In genomic region chr6:73222841-73223526, GRCm38 (mm10) we compare ENCODE assay signal across 8 mouse cellular contexts. TPM values are rescaled to one million over a fixed set of nuclear protein-coding genes. Genes with fewer than 3 reads are reported as not detected.
DNase-seq lines count a peak whose midpoint lies in the region; ATAC-seq lines count a peak whose summit lies in the region.

No protein-coding gene starts in this region.

- DNase-seq in forebrain, embryonic 10.5 days (ENCODE audit: extremely low spot score, low spot score): peak; percentile 36
- peak; percentile 91 for DNase-seq in embryonic facial prominence, embryonic 14.5 days (ENCODE audit: low spot score)
- peak; percentile 96 for DNase-seq in kidney, postnatal 14 days
- DNase-seq in ovary, postnatal 10 days (ENCODE audit: low spot score): peak; percentile 42
- DNase-seq in thymus, postnatal 25 days: no peak

- no peak for ATAC-seq in forebrain, embryonic 15.5 days (replicated peaks)
- peak; percentile 42; the same call in 1 of the 2 replicates for ATAC-seq in embryonic facial prominence, embryonic 14.5 days (ENCODE audit: low read depth)
- ATAC-seq in heart, embryonic 16.5 days (replicated peaks; ENCODE audit: extremely low read depth, insufficient read depth, low FRiP score): peak; percentile 79
- peak; percentile 73 for ATAC-seq in liver, embryonic 16.5 days (ENCODE audit: low read depth)

- H3K4me2 ChIP-seq in forebrain, embryonic 15.5 days (replicated peaks): no peak overlapping the region
- H3K4me2 ChIP-seq in embryonic facial prominence, embryonic 14.5 days (ENCODE audit: low read depth, low read length): peak overlapping the region; percentile 36
- H3K4me2 ChIP-seq in heart, embryonic 16.5 days (ENCODE audit: low read depth, low read length): peak overlapping the region; percentile 56
- no peak overlapping the region for H3K4me2 ChIP-seq in liver, embryonic 16.5 days (ENCODE audit: low read depth, low read length)

- no peaks in the 10 kb centered on the region for H3K27me3 ChIP-seq in forebrain, embryonic 10.5 days (ENCODE audit: poor library complexity, severe bottlenecking)
- no peaks in the 10 kb centered on the region for H3K27me3 ChIP-seq in forebrain, embryonic 15.5 days
- no peaks in the 10 kb centered on the region for H3K27me3 ChIP-seq in embryonic facial prominence, embryonic 14.5 days (replicated peaks; ENCODE audit: control insufficient read depth, insufficient read depth, low read length)
- no peaks in the 10 kb centered on the region for H3K27me3 ChIP-seq in heart, embryonic 16.5 days (ENCODE audit: control insufficient read depth, insufficient read depth, low read length)
- no peaks in the 10 kb centered on the region for H3K27me3 ChIP-seq in liver, embryonic 16.5 days (ENCODE audit: control insufficient read depth, insufficient read depth, low read depth, low read length)

- peak overlapping the region; percentile 52; the same call in 1 of the 2 replicates for H3K27ac ChIP-seq in forebrain, embryonic 10.5 days
- no peak overlapping the region for H3K27ac ChIP-seq in forebrain, embryonic 15.5 days (replicated peaks)
- H3K27ac ChIP-seq in embryonic facial prominence, embryonic 14.5 days (replicated peaks; ENCODE audit: low read depth, low read length): no peak overlapping the region; the same call in 1 of the 2 replicates
- H3K27ac ChIP-seq in heart, embryonic 16.5 days (ENCODE audit: low read length): peak overlapping the region; percentile 91
- H3K27ac ChIP-seq in liver, embryonic 16.5 days (ENCODE audit: low read length): no peak overlapping the region

- H3K9ac ChIP-seq in forebrain, embryonic 15.5 days (replicated peaks): no peak overlapping the region
- H3K9ac ChIP-seq in embryonic facial prominence, embryonic 14.5 days (ENCODE audit: low read depth, low read length): no peak overlapping the region
- H3K9ac ChIP-seq in heart, embryonic 16.5 days (ENCODE audit: low read length): 0 out of 2 replicates have a peak overlapping the region, but pooled peaks have one; percentile 50
- no peak overlapping the region for H3K9ac ChIP-seq in liver, embryonic 16.5 days (ENCODE audit: low read depth, low read length)

- H3K4me1 ChIP-seq in forebrain, embryonic 10.5 days: peaks cover 20% of the 10 kb centered on the region
- H3K4me1 ChIP-seq in forebrain, embryonic 15.5 days: peaks cover 11% of the 10 kb centered on the region
- peaks cover 8% of the 10 kb centered on the region for H3K4me1 ChIP-seq in embryonic facial prominence, embryonic 14.5 days (ENCODE audit: control insufficient read depth, insufficient read depth, low read length)
- peaks cover 8% of the 10 kb centered on the region for H3K4me1 ChIP-seq in heart, embryonic 16.5 days (ENCODE audit: control insufficient read depth, insufficient read depth, low read length)
- H3K4me1 ChIP-seq in liver, embryonic 16.5 days (ENCODE audit: control insufficient read depth, low read depth, low read length): no peaks in the 10 kb centered on the region

- no peaks in the 10 kb centered on the region for H3K9me3 ChIP-seq in forebrain, embryonic 10.5 days
- no peaks in the 10 kb centered on the region for H3K9me3 ChIP-seq in forebrain, embryonic 15.5 days
- H3K9me3 ChIP-seq in embryonic facial prominence, embryonic 14.5 days (ENCODE audit: control insufficient read depth, low read length): no peaks in the 10 kb centered on the region
- no peaks in the 10 kb centered on the region for H3K9me3 ChIP-seq in heart, embryonic 16.5 days (replicated peaks; ENCODE audit: control insufficient read depth, low read length)
- H3K9me3 ChIP-seq in liver, embryonic 16.5 days (replicated peaks; ENCODE audit: control insufficient read depth, low read length): no peaks in the 10 kb centered on the region

- WGBS in forebrain, embryonic 10.5 days: 21% methylated on average over 10 of the region's 10 CpGs
- 18% methylated on average over 10 of the region's 10 CpGs for WGBS in forebrain, embryonic 15.5 days
- 7% methylated on average over 8 of the region's 10 CpGs for WGBS in embryonic facial prominence, embryonic 14.5 days
- WGBS in heart, embryonic 16.5 days: 4% methylated on average over 10 of the region's 10 CpGs
- 49% methylated on average over 10 of the region's 10 CpGs for WGBS in liver, embryonic 16.5 days (ENCODE audit: insufficient replicate concordance)

- no peaks in the 10 kb centered on the region for H3K36me3 ChIP-seq in forebrain, embryonic 10.5 days (replicated peaks)
- no peaks in the 10 kb centered on the region for H3K36me3 ChIP-seq in forebrain, embryonic 15.5 days
- no peaks in the 10 kb centered on the region for H3K36me3 ChIP-seq in embryonic facial prominence, embryonic 14.5 days (ENCODE audit: control insufficient read depth, insufficient read depth, low read length)
- H3K36me3 ChIP-seq in heart, embryonic 16.5 days (ENCODE audit: control insufficient read depth, insufficient read depth): no peaks in the 10 kb centered on the region
- H3K36me3 ChIP-seq in liver, embryonic 16.5 days (ENCODE audit: control insufficient read depth, insufficient read depth): no peaks in the 10 kb centered on the region

- H3K4me3 ChIP-seq in forebrain, embryonic 10.5 days: peak overlapping the region; percentile 20
- H3K4me3 ChIP-seq in forebrain, embryonic 15.5 days: no peak overlapping the region
- no peak overlapping the region for H3K4me3 ChIP-seq in embryonic facial prominence, embryonic 14.5 days (ENCODE audit: low read depth, low read length)
- H3K4me3 ChIP-seq in heart, embryonic 16.5 days (ENCODE audit: low read length): peak overlapping the region; percentile 30
- H3K4me3 ChIP-seq in liver, embryonic 16.5 days (ENCODE audit: low read depth, low read length): no peak overlapping the region

RNA-seq across cellular contexts. Expression of gene Dnah6, which starts 1.5 kb away (rescaled TPM):
- polyA plus RNA-seq in forebrain, embryonic 10.5 days (2016; fragmentation: Nextera tagmentation; extraction: Ambion mirVana): 0.05 TPM in 2 replicates
- polyA plus RNA-seq in forebrain, embryonic 15.5 days (2015; fragmentation: Nextera tagmentation; extraction: Ambion mirVana): 0.27 and 0.37 TPM in 2 replicates
- polyA plus RNA-seq in embryonic facial prominence, embryonic 14.5 days (2014; fragmentation: Nextera tagmentation; extraction: Ambion mirVana): 0.07 and 0.42 TPM in 2 replicates
- 0.12 and 0.20 TPM in 2 replicates for polyA plus RNA-seq in heart, embryonic 16.5 days (2015; fragmentation: Nextera tagmentation; extraction: Ambion mirVana)
- polyA plus RNA-seq in liver, embryonic 16.5 days (2015; fragmentation: Nextera tagmentation; extraction: Ambion mirVana): 0.04 and 0.05 TPM in 2 replicates

RNA-seq across cellular contexts. Expression of gene Suclg1, which starts 25.2 kb away (rescaled TPM):
- polyA plus RNA-seq in forebrain, embryonic 10.5 days (2016; fragmentation: Nextera tagmentation; extraction: Ambion mirVana): 166 and 178 TPM in 2 replicates
- 132 TPM in 2 replicates for polyA plus RNA-seq in forebrain, embryonic 15.5 days (2015; fragmentation: Nextera tagmentation; extraction: Ambion mirVana)
- 167 and 173 TPM in 2 replicates for polyA plus RNA-seq in embryonic facial prominence, embryonic 14.5 days (2014; fragmentation: Nextera tagmentation; extraction: Ambion mirVana)
- polyA plus RNA-seq in heart, embryonic 16.5 days (2015; fragmentation: Nextera tagmentation; extraction: Ambion mirVana): 349 and 351 TPM in 2 replicates
- polyA plus RNA-seq in liver, embryonic 16.5 days (2015; fragmentation: Nextera tagmentation; extraction: Ambion mirVana): 147 and 149 TPM in 2 replicates

Comparison
In these comparisons a context has a peak if more than half of its experiments do, and no peak if none do; other contexts are left out.
1. H3K27ac ChIP-seq: peak in forebrain, embryonic 10.5 days (single experiment) and heart, embryonic 16.5 days (single experiment); none in forebrain, embryonic 15.5 days (single experiment), embryonic facial prominence, embryonic 14.5 days (single experiment) and liver, embryonic 16.5 days (single experiment).
2. H3K4me3 ChIP-seq: peak in forebrain, embryonic 10.5 days (single experiment) and heart, embryonic 16.5 days (single experiment); none in forebrain, embryonic 15.5 days (single experiment), embryonic facial prominence, embryonic 14.5 days (single experiment) and liver, embryonic 16.5 days (single experiment).
3. H3K4me2 ChIP-seq: peak in embryonic facial prominence, embryonic 14.5 days (single experiment) and heart, embryonic 16.5 days (single experiment); none in forebrain, embryonic 15.5 days (single experiment) and liver, embryonic 16.5 days (single experiment).